Mouse (Mus musculus) forebrain, embryonic 11.5 days (tissue): ENCODE measurements at regions not wholly inside any gene's neighbourhood (a gene's known extent, or its start where the extent isn't known, plus 50 kb on each side); places are given as distances from the start of the nearest gene placed in this dataset.

ENCODE experiments used
- ATAC-seq: fragments of 200-750 bp; cut with Nextera tagmentation; replicated peaks from 2 replicates; pipeline ENCODE4 v1.8.0; 2017; ENCODE audit warnings: moderate TSS enrichment; ENCODE audit not compliant: low FRiP score
- DNase-seq: peaks from one replicate; pipeline ENCODE4 v3.0.0-alpha.2; 2017; ENCODE audit warnings: low spot score
- H3K27ac ChIP-seq: fragments of 300-500 bp; sonication (generic); 2 replicates; pipeline ENCODE4 v1.5.1; 2014; ENCODE audit warnings: low read depth, low read length
- H3K27me3 ChIP-seq: fragments of 300-500 bp; sonication (generic); 2 replicates; pipeline ENCODE4 v1.6.1; 2014; ENCODE audit warnings: mild to moderate bottlenecking, low read length, mixed read lengths; ENCODE audit not compliant: control insufficient read depth, insufficient read depth
- H3K36me3 ChIP-seq: fragments of 300-500 bp; sonication (generic); 2 replicates; pipeline ENCODE4 v1.6.1; 2014; ENCODE audit warnings: mild to moderate bottlenecking, low read length, moderate library complexity, mixed read lengths; ENCODE audit not compliant: control insufficient read depth, insufficient read depth
- H3K4me1 ChIP-seq: fragments of 300-500 bp; sonication (generic); replicated peaks from 2 replicates; pipeline ENCODE4 v1.6.1; 2014; ENCODE audit warnings: low read length, mixed read lengths; ENCODE audit not compliant: control insufficient read depth, insufficient read depth
- H3K4me2 ChIP-seq: fragments of 300-500 bp; sonication (generic); 2 replicates; pipeline ENCODE4 v1.6.1; 2014; ENCODE audit warnings: low read depth, mild to moderate bottlenecking, low read length, moderate library complexity, mixed read lengths; ENCODE audit not compliant: severe bottlenecking
- H3K4me3 ChIP-seq: fragments of 300-500 bp; sonication (generic); 2 replicates; pipeline ENCODE4 v1.5.1; 2014; ENCODE audit warnings: low read depth, low read length
- H3K9ac ChIP-seq: fragments of 300-500 bp; sonication (generic); 2 replicates; pipeline ENCODE4 v1.6.1; 2014; ENCODE audit warnings: low read length
- H3K9me3 ChIP-seq: fragments of 300-500 bp; sonication (generic); 2 replicates; pipeline ENCODE4 v1.6.1; 2016; ENCODE audit warnings: low read length, mixed read lengths; ENCODE audit not compliant: control insufficient read depth
- WGBS: fragments of 180-500 bp; shearing (Covaris S2); extraction: QIAGEN DNeasy Blood & Tissue Kit; methylation state at CpG from one replicate; pipeline ENCODE4 v1.1.7; 2014; 5-methylcytosine and 5-hydroxymethylcytosine counted together

DNA sequence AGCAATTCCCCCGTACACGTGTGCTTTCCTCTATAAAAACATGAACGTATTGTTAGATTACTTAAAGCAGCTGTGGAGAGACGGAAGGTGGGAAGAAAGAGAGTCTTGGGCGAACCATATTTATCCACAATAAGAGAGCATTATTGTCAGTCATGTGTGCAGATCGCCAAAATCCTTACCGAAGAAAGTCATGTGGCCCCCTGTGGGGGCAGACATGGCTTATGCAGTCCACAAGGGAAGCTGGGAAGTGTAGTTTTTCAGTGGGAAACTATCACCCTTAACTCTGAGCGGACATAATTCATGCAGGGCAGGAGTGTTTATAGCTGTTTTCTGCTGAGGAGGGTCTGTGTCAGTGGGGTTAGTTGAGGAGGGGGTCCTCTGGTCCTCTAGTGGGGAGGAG, 90.8 kb downstream of the Nxnl2 start:
- Histone ChIP-seq H3K4me2 (no peak overlapping the region), H3K36me3 (no peaks in the 10 kb centered on the region), H3K4me3 (no peak overlapping the region), H3K4me1 (peaks cover 8% of the 10 kb centered on the region), H3K9me3 (no peaks in the 10 kb centered on the region), H3K9ac (no peak overlapping the region), H3K27me3 (no peaks in the 10 kb centered on the region), H3K27ac (no peak overlapping the region)
- ATAC-seq (no peak), DNase-seq (no peak)
- WGBS, result 71% methylated on average over 8 of the region's 8 CpGs

DNA sequence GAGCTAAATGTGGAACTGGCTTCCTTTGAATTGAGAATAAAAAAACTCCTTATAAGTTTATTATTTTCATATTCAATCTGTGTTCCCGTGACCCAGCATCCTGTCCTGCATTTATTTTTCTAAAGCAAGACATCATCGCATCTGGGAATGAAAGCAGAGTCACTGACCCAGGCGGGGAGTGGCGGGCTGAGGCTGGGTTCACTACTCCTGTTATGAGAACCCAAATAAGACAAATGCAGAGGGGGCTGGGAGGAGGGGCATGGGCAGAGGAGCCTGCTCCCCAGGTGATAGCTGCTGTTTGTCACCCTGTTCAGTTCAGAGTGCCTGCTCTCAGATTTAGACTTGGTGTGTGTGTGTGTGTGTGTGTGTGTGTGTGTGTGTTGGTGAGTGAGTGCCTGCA, 102.0 kb downstream of the Nxnl2 start:
- no peaks in the 10 kb centered on the region for H3K9me3 ChIP-seq
- WGBS, result 84% methylated on average over 4 of the region's 4 CpGs
- no peak overlapping the region for H3K27ac ChIP-seq
- no peaks in the 10 kb centered on the region for H3K36me3 ChIP-seq
- no peak overlapping the region for H3K9ac ChIP-seq
- H3K4me3 ChIP-seq, result no peak overlapping the region
- ATAC-seq, result no peak
- no peaks in the 10 kb centered on the region for H3K27me3 ChIP-seq
- H3K4me1 ChIP-seq, result no peaks in the 10 kb centered on the region
- no peak overlapping the region for H3K4me2 ChIP-seq
- DNase-seq, result no peak

DNA sequence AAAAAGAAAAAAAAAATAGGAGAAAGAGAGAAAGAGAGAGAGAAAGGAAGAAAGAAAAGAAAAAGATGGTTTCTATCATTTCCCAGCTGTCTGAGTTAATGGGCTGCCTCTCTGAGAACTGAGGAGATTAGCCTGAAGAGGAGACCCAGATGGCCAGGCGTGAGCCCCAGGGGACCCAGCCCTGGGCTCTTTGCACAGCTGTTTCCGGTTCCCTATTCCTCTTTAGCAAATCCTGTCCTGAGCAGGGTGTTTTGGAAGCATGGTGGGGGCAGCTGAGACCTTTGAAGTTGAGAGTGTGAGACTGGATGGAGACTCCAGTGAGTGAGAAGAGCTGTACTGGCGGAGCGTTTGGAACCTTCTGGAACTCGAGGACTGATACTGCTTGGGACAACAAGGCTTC, 103.8 kb downstream of the Nxnl2 start:
- Histone ChIP-seq H3K27ac (no peak overlapping the region), H3K9ac (no peak overlapping the region), H3K4me1 (no peaks in the 10 kb centered on the region), H3K36me3 (no peaks in the 10 kb centered on the region), H3K4me3 (no peak overlapping the region), H3K4me2 (no peak overlapping the region), H3K27me3 (no peaks in the 10 kb centered on the region), H3K9me3 (no peaks in the 10 kb centered on the region)
- WGBS, result 71% methylated on average over 5 of the region's 5 CpGs
- DNase-seq (no peak), ATAC-seq (no peak)

DNA sequence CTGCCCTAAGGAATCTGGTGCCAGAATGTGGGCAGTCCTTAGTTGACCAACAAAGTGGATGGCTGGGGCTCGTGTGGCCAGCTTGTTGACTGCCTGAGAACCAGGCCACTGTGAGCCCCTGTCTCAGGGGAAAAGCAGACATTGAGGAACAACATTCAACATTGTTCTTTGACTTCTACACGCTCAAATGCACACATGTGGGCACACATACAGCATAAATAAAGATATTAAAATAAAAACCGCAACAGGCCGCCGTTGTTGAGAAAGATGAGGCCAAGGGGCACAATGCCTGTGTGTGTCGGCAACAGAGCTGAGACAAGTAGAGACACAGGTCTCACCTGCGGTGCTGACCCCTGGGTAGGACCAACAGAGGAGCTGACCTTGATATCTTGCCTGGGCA, 105.8 kb downstream of the Nxnl2 start:
- ATAC-seq, result no peak
- no peak overlapping the region for H3K4me3 ChIP-seq
- 87% methylated on average over 7 of the region's 7 CpGs for WGBS
- no peaks in the 10 kb centered on the region for H3K27me3 ChIP-seq
- H3K36me3 ChIP-seq, result no peaks in the 10 kb centered on the region
- no peak overlapping the region for H3K9ac ChIP-seq
- H3K4me1 ChIP-seq, result no peaks in the 10 kb centered on the region
- no peak overlapping the region for H3K4me2 ChIP-seq
- no peak overlapping the region for H3K27ac ChIP-seq
- no peak for DNase-seq
- H3K9me3 ChIP-seq, result no peaks in the 10 kb centered on the region

DNA sequence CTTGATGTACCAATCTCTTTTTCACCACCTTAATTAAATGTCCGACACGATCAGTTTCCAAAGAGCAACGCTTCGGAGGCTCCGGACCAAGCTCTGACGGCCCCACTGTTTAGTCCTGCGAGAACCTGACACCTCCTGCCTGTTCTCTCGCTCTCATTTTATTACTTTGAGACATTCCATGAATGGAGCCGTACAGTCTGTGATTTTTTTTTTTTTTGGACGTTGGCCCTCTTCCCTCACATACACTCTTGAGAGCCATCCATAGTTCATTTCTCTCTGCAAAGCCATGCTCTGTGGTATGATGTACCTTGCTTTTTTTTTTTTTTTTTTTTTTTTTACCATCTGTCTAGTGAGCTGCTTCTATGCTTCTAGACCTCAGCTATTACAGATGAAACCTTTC, 106.7 kb downstream of the Nxnl2 start:
- Histone ChIP-seq H3K4me1 (no peaks in the 10 kb centered on the region), H3K27me3 (no peaks in the 10 kb centered on the region), H3K9ac (no peak overlapping the region), H3K36me3 (no peaks in the 10 kb centered on the region), H3K4me2 (no peak overlapping the region), H3K9me3 (no peaks in the 10 kb centered on the region), H3K27ac (no peak overlapping the region), H3K4me3 (no peak overlapping the region)
- ATAC-seq (no peak), DNase-seq (no peak)
- WGBS, result 88% methylated on average over 10 of the region's 10 CpGs

DNA sequence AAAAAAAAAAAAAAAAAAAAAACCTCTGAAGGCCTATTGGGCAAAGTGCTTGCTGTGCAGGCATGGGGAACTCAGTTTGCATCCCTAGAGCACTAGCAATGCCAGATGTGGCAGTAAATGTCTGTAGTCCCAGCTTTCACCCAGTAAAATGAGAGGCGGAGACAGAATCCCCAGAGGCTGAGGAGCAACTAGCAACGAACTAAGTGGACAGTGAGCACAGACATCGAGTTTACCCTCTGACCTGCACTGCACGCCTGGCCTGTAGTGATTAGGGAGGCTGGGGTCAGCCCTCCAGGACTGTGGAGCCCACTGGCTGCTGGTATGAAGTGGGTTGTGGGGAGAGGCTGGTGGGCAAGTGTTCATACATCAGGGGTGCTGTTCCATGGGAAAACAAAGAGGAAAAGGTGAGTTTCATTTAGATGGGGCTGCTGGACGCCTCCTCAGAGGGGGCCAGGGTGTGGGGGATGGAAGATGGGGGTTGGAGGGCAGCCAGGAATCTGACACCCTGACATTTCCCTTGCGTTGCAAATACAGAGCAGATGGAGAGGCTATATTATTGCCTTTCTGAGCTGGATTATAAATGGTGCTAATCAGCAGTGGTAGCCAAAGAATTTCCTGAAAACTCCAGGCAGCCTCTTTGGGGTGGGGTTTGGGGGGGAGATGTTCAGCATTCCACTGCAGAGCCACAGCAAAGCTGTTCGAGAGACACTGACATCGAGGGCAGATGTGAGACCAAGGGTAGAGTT, 109.0 kb downstream of the Nxnl2 start:
- Histone ChIP-seq H3K4me3 (no peak overlapping the region), H3K27me3 (no peaks in the 10 kb centered on the region), H3K4me1 (no peaks in the 10 kb centered on the region), H3K27ac (peak overlapping the region; percentile 46; the same call in 1 of the 2 replicates), H3K36me3 (no peaks in the 10 kb centered on the region), H3K4me2 (no peak overlapping the region), H3K9ac (no peak overlapping the region; the same call in 1 of the 2 replicates), H3K9me3 (no peaks in the 10 kb centered on the region)
- ATAC-seq (no peak), DNase-seq (no peak)
- 56% methylated on average over 8 of the region's 8 CpGs for WGBS

DNA sequence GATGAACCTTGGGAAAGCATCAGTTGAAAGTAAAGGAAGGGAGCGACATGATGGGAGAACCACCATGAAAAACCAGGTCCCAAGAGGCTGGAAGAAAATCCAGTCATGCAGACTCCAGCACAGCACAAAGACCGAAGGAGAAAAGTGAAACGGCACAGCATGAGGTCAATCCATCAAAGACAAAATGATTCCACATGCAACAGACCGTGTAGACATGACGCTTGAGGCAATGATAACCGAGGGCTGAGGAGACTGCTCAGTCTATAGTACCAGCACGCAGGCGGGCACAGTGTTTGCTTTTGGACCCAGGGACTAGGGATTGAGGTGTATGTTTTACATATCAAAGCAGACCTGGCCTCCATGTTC, 109.5 kb downstream of the Nxnl2 start:
- Histone ChIP-seq H3K27me3 (no peaks in the 10 kb centered on the region), H3K36me3 (no peaks in the 10 kb centered on the region), H3K4me3 (no peak overlapping the region), H3K9ac (no peak overlapping the region), H3K27ac (no peak overlapping the region), H3K4me1 (no peaks in the 10 kb centered on the region), H3K9me3 (no peaks in the 10 kb centered on the region), H3K4me2 (no peak overlapping the region)
- ATAC-seq (no peak), DNase-seq (no peak)
- 70% methylated on average over 8 of the region's 8 CpGs for WGBS

DNA sequence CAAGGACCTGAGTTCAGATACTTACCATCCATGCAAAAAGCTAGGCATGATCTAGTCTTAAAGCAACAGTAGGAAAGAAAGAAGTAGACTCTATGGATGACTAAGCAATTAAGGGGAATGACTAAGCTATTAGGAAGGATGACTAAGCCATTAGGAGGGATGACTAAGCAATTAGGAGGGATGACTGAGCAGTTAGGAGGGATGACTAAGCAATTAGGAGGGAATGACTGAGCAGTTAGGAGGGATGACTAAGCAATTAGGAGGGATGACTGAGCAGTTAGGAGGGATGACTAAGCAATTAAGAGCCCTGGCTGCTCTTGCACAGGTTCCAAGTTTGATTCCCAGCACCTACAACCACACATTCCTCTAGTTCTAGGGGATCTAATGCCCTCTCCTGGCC, 113.9 kb downstream of the Nxnl2 start:
- H3K4me3 ChIP-seq, result no peak overlapping the region
- H3K4me1 ChIP-seq, result no peaks in the 10 kb centered on the region
- H3K4me2 ChIP-seq, result no peak overlapping the region
- H3K27ac ChIP-seq, result no peak overlapping the region
- no peaks in the 10 kb centered on the region for H3K36me3 ChIP-seq
- no peak overlapping the region for H3K9ac ChIP-seq
- ATAC-seq (no peak), DNase-seq (no peak)
- H3K9me3 ChIP-seq, result no peaks in the 10 kb centered on the region
- H3K27me3 ChIP-seq, result no peaks in the 10 kb centered on the region

DNA sequence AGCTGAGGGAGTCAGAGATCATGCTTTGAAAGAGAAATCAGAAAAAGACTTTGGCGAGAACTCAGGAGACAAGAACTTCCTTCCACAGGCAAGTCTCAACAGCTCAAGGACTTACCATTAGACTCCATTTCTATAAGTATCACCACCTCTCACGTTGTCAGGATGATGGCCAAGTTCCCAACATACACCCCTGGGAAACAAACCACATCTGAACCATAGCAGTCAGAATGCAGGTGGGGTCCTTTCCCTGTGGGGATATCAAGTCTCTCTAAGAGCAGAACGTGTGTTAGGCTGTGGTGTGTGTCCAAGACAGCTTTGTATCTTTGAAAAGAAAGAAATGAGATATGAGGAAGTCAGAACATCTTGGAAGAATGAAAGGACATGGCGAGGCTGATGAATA, 118.6 kb downstream of the Nxnl2 start:
- H3K4me3 ChIP-seq, result no peak overlapping the region
- H3K4me2 ChIP-seq, result no peak overlapping the region
- no peaks in the 10 kb centered on the region for H3K27me3 ChIP-seq
- 74% methylated on average over 4 of the region's 4 CpGs for WGBS
- DNase-seq (no peak), ATAC-seq (no peak)
- H3K27ac ChIP-seq, result no peak overlapping the region
- H3K36me3 ChIP-seq, result no peaks in the 10 kb centered on the region
- no peaks in the 10 kb centered on the region for H3K9me3 ChIP-seq
- H3K9ac ChIP-seq, result no peak overlapping the region
- H3K4me1 ChIP-seq, result no peaks in the 10 kb centered on the region
